Mouse (Mus musculus) kidney, postnatal 0 days (tissue): ENCODE measurements at regions not wholly inside any gene's neighbourhood (a gene's known extent, or its start where the extent isn't known, plus 50 kb on each side); places are given as distances from the start of the nearest gene placed in this dataset.
"Not testable (repeated sequence)": the region's sequence is repeated elsewhere in the genome, so short reads cannot be mapped to it uniquely, and the experiment has no call there.

Source experiments
- ATAC-seq: fragments of 200-750 bp; cut with Nextera tagmentation; replicated peaks from 2 replicates; pipeline ENCODE4 v1.8.0; 2017; ENCODE audit warnings: low read depth, moderate number of reproducible peaks, moderate TSS enrichment, moderate library complexity; ENCODE audit not compliant: low FRiP score
- DNase-seq: peaks from one replicate; pipeline ENCODE4 v3.0.0-alpha.2; 2016; ENCODE audit warnings: low spot score
- H3K27ac ChIP-seq: fragments of 300-500 bp; sonication (generic); 2 replicates; pipeline ENCODE4 v1.5.1; 2014; ENCODE audit warnings: mild to moderate bottlenecking
- H3K27me3 ChIP-seq: fragments of 300-500 bp; sonication (generic); 2 replicates; pipeline ENCODE4 v1.6.1; 2014; ENCODE audit warnings: low read length, mixed read lengths; ENCODE audit not compliant: insufficient read depth
- H3K36me3 ChIP-seq: fragments of 300-500 bp; sonication (generic); 2 replicates; pipeline ENCODE4 v1.6.1; 2014; ENCODE audit warnings: low read length, mixed read lengths; ENCODE audit not compliant: insufficient read depth
- H3K4me1 ChIP-seq: fragments of 300-500 bp; sonication (generic); replicated peaks from 2 replicates; pipeline ENCODE4 v1.6.1; 2014; ENCODE audit warnings: antibody characterized with exemption, low read length, mixed read lengths; ENCODE audit not compliant: insufficient read depth
- H3K4me2 ChIP-seq: fragments of 300-500 bp; sonication (generic); 2 replicates; pipeline ENCODE4 v1.6.1; 2014; ENCODE audit warnings: mild to moderate bottlenecking, low read length, moderate library complexity, mixed read lengths
- H3K4me3 ChIP-seq: fragments of 300-500 bp; sonication (generic); replicated peaks from 2 replicates; pipeline ENCODE4 v1.5.1; 2014; ENCODE audit warnings: low read depth, low read length
- H3K9ac ChIP-seq: fragments of 300-500 bp; sonication (generic); 2 replicates; pipeline ENCODE4 v1.6.1; 2014; ENCODE audit warnings: low read depth, low read length
- H3K9me3 ChIP-seq: fragments of 300-500 bp; sonication (generic); replicated peaks from 2 replicates; pipeline ENCODE4 v1.6.1; 2016; ENCODE audit warnings: low read length, inconsistent platforms, mixed read lengths
- CTCF ChIP-seq: IDR thresholded peaks from 2 replicates; pipeline ENCODE4 v1.5.1; 2016; ENCODE audit warnings: antibody characterized with exemption, low read depth, mild to moderate bottlenecking, moderate library complexity
- WGBS: fragments of 180-500 bp; shearing (Covaris S2); extraction: QIAGEN DNeasy Blood & Tissue Kit; methylation state at CpG from one replicate; pipeline ENCODE4 v1.1.7; 2014; 5-methylcytosine and 5-hydroxymethylcytosine counted together

- Histone ChIP-seq H3K4me2 (peak overlapping the region; percentile 50), H3K4me3 (peak overlapping the region; percentile 35)
- not testable (repeated sequence) for H3K4me1 ChIP-seq, H3K27ac ChIP-seq, H3K9me3 ChIP-seq, H3K36me3 ChIP-seq, H3K9ac ChIP-seq, H3K27me3 ChIP-seq
- TF ChIP-seq CTCF, result peak; percentile 29; the same call in 1 of the 2 replicates
- DNase-seq (peak; percentile 40), ATAC-seq (peak; percentile 87)
- WGBS, result 2% methylated on average over 22 of the region's 39 CpGs
Observed at GRCm38 (mm10) chr12:21784403-21784802, 367.0 kb upstream of the Ywhaq start.

- H3K36me3 ChIP-seq, ATAC-seq, H3K4me1 ChIP-seq, H3K27me3 ChIP-seq, DNase-seq, H3K9me3 ChIP-seq, H3K4me3 ChIP-seq, H3K9ac ChIP-seq, H3K27ac ChIP-seq: not testable (repeated sequence)
- 6% methylated on average over 26 of the region's 45 CpGs for WGBS
- peak overlapping the region; percentile 21 for H3K4me2 ChIP-seq
Observed at GRCm38 (mm10) chr12:21778717-21779116, 361.3 kb upstream of the Ywhaq start.

- DNase-seq, H3K9ac ChIP-seq, H3K9me3 ChIP-seq, H3K27ac ChIP-seq, H3K27me3 ChIP-seq, H3K4me3 ChIP-seq, ATAC-seq, H3K4me1 ChIP-seq, H3K36me3 ChIP-seq: not testable (repeated sequence)
- peak overlapping the region; percentile 21 for H3K4me2 ChIP-seq
- 26% methylated on average over 41 of the region's 50 CpGs for WGBS
Observed at GRCm38 (mm10) chr12:21778308-21778707, 360.9 kb upstream of the Ywhaq start.

- H3K27ac ChIP-seq, H3K9me3 ChIP-seq, H3K4me2 ChIP-seq, H3K4me1 ChIP-seq, H3K27me3 ChIP-seq, ATAC-seq, H3K9ac ChIP-seq, H3K36me3 ChIP-seq, H3K4me3 ChIP-seq, DNase-seq: not testable (repeated sequence)
- 82% methylated on average over 2 of the region's 2 CpGs for WGBS
Observed at GRCm38 (mm10) chr12:21767717-21768116, 350.3 kb upstream of the Ywhaq start.
